Mouse (Mus musculus): ENCODE measurements around the gene Scfd2. TPM values are rescaled to one million over a fixed set of nuclear protein-coding genes. Genes with fewer than 3 reads are reported as not detected.

Gene Scfd2
- polyA plus RNA-seq, 1 experiment from 2014 or later: 18.4 TPM

- 84% methylated on average over 10 of the region's 10 CpGs for WGBS
- Histone ChIP-seq H3K27me3 (ENCODE audit: control insufficient read depth, insufficient read depth, low read length) (no peaks in the 10 kb centered on the region), H3K4me2 (ENCODE audit: low read length) (no peak overlapping the region), H3K4me1 (ENCODE audit: control insufficient read depth, insufficient read depth, low read length) (no peaks in the 10 kb centered on the region), H3K27ac (replicated peaks; ENCODE audit: low read depth, low read length) (no peak overlapping the region), H3K9me3 (ENCODE audit: control insufficient read depth, low read length) (no peaks in the 10 kb centered on the region), H3K36me3 (ENCODE audit: control insufficient read depth, insufficient read depth, low read length) (no peaks in the 10 kb centered on the region), H3K9ac (replicated peaks; ENCODE audit: low read length) (no peak overlapping the region), H3K4me3 (replicated peaks; ENCODE audit: low read depth, low read length) (no peak overlapping the region)
- no peak for ATAC-seq (ENCODE audit: low FRiP score, low TSS enrichment)
- no peak for DNase-seq
Observed at GRCm38 (mm10) chr5:74476551-74476950, 55.0 kb downstream of the Scfd2 start.

- DNase-seq (no peak), ATAC-seq (ENCODE audit: low FRiP score, low TSS enrichment) (no peak)
- no peak overlapping the region for H3K27ac ChIP-seq (replicated peaks; ENCODE audit: low read depth, low read length)
- H3K9ac ChIP-seq (replicated peaks; ENCODE audit: low read length): no peak overlapping the region
- no peak overlapping the region for H3K4me3 ChIP-seq (replicated peaks; ENCODE audit: low read depth, low read length)
- WGBS: 92% methylated on average over 11 of the region's 11 CpGs
- H3K4me2 ChIP-seq (ENCODE audit: low read length): no peak overlapping the region
- no peaks in the 10 kb centered on the region for H3K9me3 ChIP-seq (ENCODE audit: control insufficient read depth, low read length)
- H3K36me3 ChIP-seq (ENCODE audit: control insufficient read depth, insufficient read depth, low read length): no peaks in the 10 kb centered on the region
- H3K4me1 ChIP-seq (ENCODE audit: control insufficient read depth, insufficient read depth, low read length): no peaks in the 10 kb centered on the region
- no peaks in the 10 kb centered on the region for H3K27me3 ChIP-seq (ENCODE audit: control insufficient read depth, insufficient read depth, low read length)
Observed at GRCm38 (mm10) chr5:74473117-74473516, 58.4 kb downstream of the Scfd2 start.

- Histone ChIP-seq H3K27me3 (ENCODE audit: control insufficient read depth, insufficient read depth, low read length) (no peaks in the 10 kb centered on the region), H3K36me3 (ENCODE audit: control insufficient read depth, insufficient read depth, low read length) (no peaks in the 10 kb centered on the region), H3K4me1 (ENCODE audit: control insufficient read depth, insufficient read depth, low read length) (no peaks in the 10 kb centered on the region), H3K27ac (replicated peaks; ENCODE audit: low read depth, low read length) (no peak overlapping the region), H3K4me3 (replicated peaks; ENCODE audit: low read depth, low read length) (no peak overlapping the region), H3K9ac (replicated peaks; ENCODE audit: low read length) (no peak overlapping the region), H3K4me2 (ENCODE audit: low read length) (no peak overlapping the region), H3K9me3 (ENCODE audit: control insufficient read depth, low read length) (no peaks in the 10 kb centered on the region)
- 92% methylated on average over 3 of the region's 3 CpGs for WGBS
- DNase-seq (no peak), ATAC-seq (ENCODE audit: low FRiP score, low TSS enrichment) (no peak)
Observed at GRCm38 (mm10) chr5:74470819-74471218, 60.7 kb downstream of the Scfd2 start.

GRCm38 (mm10) chr5:74469620-74470019 lies 61.9 kb downstream of the Scfd2 start:
- Histone ChIP-seq H3K4me2 (ENCODE audit: low read length) (no peak overlapping the region), H3K4me3 (replicated peaks; ENCODE audit: low read depth, low read length) (no peak overlapping the region), H3K9me3 (ENCODE audit: control insufficient read depth, low read length) (no peaks in the 10 kb centered on the region), H3K36me3 (ENCODE audit: control insufficient read depth, insufficient read depth, low read length) (no peaks in the 10 kb centered on the region), H3K27me3 (ENCODE audit: control insufficient read depth, insufficient read depth, low read length) (no peaks in the 10 kb centered on the region), H3K4me1 (ENCODE audit: control insufficient read depth, insufficient read depth, low read length) (no peaks in the 10 kb centered on the region), H3K27ac (replicated peaks; ENCODE audit: low read depth, low read length) (no peak overlapping the region), H3K9ac (replicated peaks; ENCODE audit: low read length) (no peak overlapping the region)
- ATAC-seq (ENCODE audit: low FRiP score, low TSS enrichment): no peak
- 86% methylated on average over 1 of the region's 1 CpGs for WGBS
- no peak for DNase-seq

- H3K4me2 ChIP-seq (ENCODE audit: low read length): no peak overlapping the region
- H3K4me3 ChIP-seq (replicated peaks; ENCODE audit: low read depth, low read length): no peak overlapping the region
- no peak for ATAC-seq (ENCODE audit: low FRiP score, low TSS enrichment)
- H3K4me1 ChIP-seq (ENCODE audit: control insufficient read depth, insufficient read depth, low read length): no peaks in the 10 kb centered on the region
- no peak overlapping the region for H3K27ac ChIP-seq (replicated peaks; ENCODE audit: low read depth, low read length)
- no peak for DNase-seq
- H3K36me3 ChIP-seq (ENCODE audit: control insufficient read depth, insufficient read depth, low read length): no peaks in the 10 kb centered on the region
- no peak overlapping the region for H3K9ac ChIP-seq (replicated peaks; ENCODE audit: low read length)
- 52% methylated on average over 3 of the region's 3 CpGs for WGBS
- no peaks in the 10 kb centered on the region for H3K27me3 ChIP-seq (ENCODE audit: control insufficient read depth, insufficient read depth, low read length)
- H3K9me3 ChIP-seq (ENCODE audit: control insufficient read depth, low read length): no peaks in the 10 kb centered on the region
Observed at GRCm38 (mm10) chr5:74467753-74468152, 63.8 kb downstream of the Scfd2 start.

GRCm38 (mm10) chr5:74456759-74457158 lies 74.8 kb downstream of the Scfd2 start:
- ATAC-seq (ENCODE audit: low FRiP score, low TSS enrichment): no peak
- DNase-seq: no peak
- no peak overlapping the region for H3K27ac ChIP-seq (replicated peaks; ENCODE audit: low read depth, low read length)
- no peak overlapping the region for H3K9ac ChIP-seq (replicated peaks; ENCODE audit: low read length)
- no peak overlapping the region for H3K4me2 ChIP-seq (ENCODE audit: low read length)
- no peaks in the 10 kb centered on the region for H3K4me1 ChIP-seq (ENCODE audit: control insufficient read depth, insufficient read depth, low read length)
- H3K27me3 ChIP-seq (ENCODE audit: control insufficient read depth, insufficient read depth, low read length): no peaks in the 10 kb centered on the region
- no peaks in the 10 kb centered on the region for H3K36me3 ChIP-seq (ENCODE audit: control insufficient read depth, insufficient read depth, low read length)
- WGBS: 95% methylated on average over 2 of the region's 2 CpGs
- no peaks in the 10 kb centered on the region for H3K9me3 ChIP-seq (ENCODE audit: control insufficient read depth, low read length)
- H3K4me3 ChIP-seq (replicated peaks; ENCODE audit: low read depth, low read length): no peak overlapping the region

GRCm38 (mm10) chr5:74455510-74456269 lies 75.9 kb downstream of the Scfd2 start:
- H3K9ac ChIP-seq (replicated peaks; ENCODE audit: low read length): no peak overlapping the region
- H3K27ac ChIP-seq (replicated peaks; ENCODE audit: low read depth, low read length): no peak overlapping the region
- no peaks in the 10 kb centered on the region for H3K9me3 ChIP-seq (ENCODE audit: control insufficient read depth, low read length)
- H3K36me3 ChIP-seq (ENCODE audit: control insufficient read depth, insufficient read depth, low read length): no peaks in the 10 kb centered on the region
- WGBS: 91% methylated on average over 6 of the region's 6 CpGs
- ATAC-seq (ENCODE audit: low FRiP score, low TSS enrichment) (no peak), DNase-seq (no peak)
- H3K4me2 ChIP-seq (ENCODE audit: low read length): no peak overlapping the region
- no peaks in the 10 kb centered on the region for H3K27me3 ChIP-seq (ENCODE audit: control insufficient read depth, insufficient read depth, low read length)
- H3K4me3 ChIP-seq (replicated peaks; ENCODE audit: low read depth, low read length): no peak overlapping the region
- no peaks in the 10 kb centered on the region for H3K4me1 ChIP-seq (ENCODE audit: control insufficient read depth, insufficient read depth, low read length)

GRCm38 (mm10) chr5:74455094-74455493 lies 76.5 kb downstream of the Scfd2 start:
- no peaks in the 10 kb centered on the region for H3K36me3 ChIP-seq (ENCODE audit: control insufficient read depth, insufficient read depth, low read length)
- H3K4me1 ChIP-seq (ENCODE audit: control insufficient read depth, insufficient read depth, low read length): no peaks in the 10 kb centered on the region
- no peak for DNase-seq
- 83% methylated on average over 9 of the region's 9 CpGs for WGBS
- no peak overlapping the region for H3K9ac ChIP-seq (replicated peaks; ENCODE audit: low read length)
- H3K9me3 ChIP-seq (ENCODE audit: control insufficient read depth, low read length): no peaks in the 10 kb centered on the region
- no peak overlapping the region for H3K4me3 ChIP-seq (replicated peaks; ENCODE audit: low read depth, low read length)
- no peak for ATAC-seq (ENCODE audit: low FRiP score, low TSS enrichment)
- no peaks in the 10 kb centered on the region for H3K27me3 ChIP-seq (ENCODE audit: control insufficient read depth, insufficient read depth, low read length)
- no peak overlapping the region for H3K4me2 ChIP-seq (ENCODE audit: low read length)
- no peak overlapping the region for H3K27ac ChIP-seq (replicated peaks; ENCODE audit: low read depth, low read length)

- DNase-seq: no peak
- whole genome bisulfite sequencing: 65% methylated on average over 5 of the region's 5 CpGs
- no peak for ATAC-seq (ENCODE audit: low FRiP score, low TSS enrichment)
- Histone ChIP-seq H3K36me3 (ENCODE audit: control insufficient read depth, insufficient read depth, low read length) (no peaks in the 10 kb centered on the region), H3K4me1 (ENCODE audit: control insufficient read depth, insufficient read depth, low read length) (no peaks in the 10 kb centered on the region), H3K9ac (replicated peaks; ENCODE audit: low read length) (no peak overlapping the region), H3K9me3 (ENCODE audit: control insufficient read depth, low read length) (no peaks in the 10 kb centered on the region), H3K4me2 (ENCODE audit: low read length) (no peak overlapping the region), H3K27me3 (ENCODE audit: control insufficient read depth, insufficient read depth, low read length) (no peaks in the 10 kb centered on the region), H3K27ac (replicated peaks; ENCODE audit: low read depth, low read length) (no peak overlapping the region), H3K4me3 (replicated peaks; ENCODE audit: low read depth, low read length) (no peak overlapping the region)
Observed at GRCm38 (mm10) chr5:74450977-74451376, 80.6 kb downstream of the Scfd2 start.
